Mouse (Mus musculus): ENCODE measurements around the gene Rspry1. TPM values are rescaled to one million over a fixed set of nuclear protein-coding genes. Genes with fewer than 3 reads are reported as not detected.

Gene Rspry1
- polyA plus RNA-seq, 1 experiment from 2014 or later = 47.6 TPM

DNA sequence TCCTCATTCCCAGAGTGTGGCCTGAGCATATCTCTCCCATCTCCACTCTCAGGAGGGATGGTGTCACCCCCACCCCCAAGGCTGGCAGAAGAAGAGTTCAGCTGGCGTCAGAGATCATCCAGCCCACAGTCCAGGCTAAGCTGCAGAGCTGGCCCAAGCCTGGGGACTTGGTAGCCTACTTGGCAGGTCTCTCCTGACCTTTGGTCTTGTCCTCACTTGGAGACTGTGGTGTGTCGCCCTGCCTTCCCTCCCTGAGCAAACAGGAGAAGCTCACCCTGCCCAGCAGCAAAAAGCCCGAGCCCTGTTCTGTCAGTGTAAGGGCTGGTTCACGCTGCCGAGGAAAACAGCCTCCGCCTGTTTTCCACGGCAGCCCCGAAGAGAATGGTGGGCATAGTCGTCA lies 84.2 kb downstream of the Rspry1 start:
- Histone ChIP-seq H3K36me3 (ENCODE audit: control insufficient read depth, insufficient read depth, low read length) (no peaks in the 10 kb centered on the region), H3K9ac (ENCODE audit: low read length) (no peak overlapping the region), H3K27ac (ENCODE audit: low read depth, low read length) (no peak overlapping the region), H3K4me2 (ENCODE audit: low read length) (no peak overlapping the region), H3K27me3 (replicated peaks; ENCODE audit: control insufficient read depth, insufficient read depth, low read length) (no peaks in the 10 kb centered on the region), H3K9me3 (replicated peaks; ENCODE audit: control insufficient read depth, low read length) (no peaks in the 10 kb centered on the region), H3K4me1 (ENCODE audit: control insufficient read depth, insufficient read depth, low read length) (no peaks in the 10 kb centered on the region), H3K4me3 (ENCODE audit: low read depth, low read length) (no peak overlapping the region)
- WGBS = 81% methylated on average over 9 of the region's 9 CpGs
- ATAC-seq (no peak), DNase-seq (ENCODE audit: low spot score) (no peak)

DNA sequence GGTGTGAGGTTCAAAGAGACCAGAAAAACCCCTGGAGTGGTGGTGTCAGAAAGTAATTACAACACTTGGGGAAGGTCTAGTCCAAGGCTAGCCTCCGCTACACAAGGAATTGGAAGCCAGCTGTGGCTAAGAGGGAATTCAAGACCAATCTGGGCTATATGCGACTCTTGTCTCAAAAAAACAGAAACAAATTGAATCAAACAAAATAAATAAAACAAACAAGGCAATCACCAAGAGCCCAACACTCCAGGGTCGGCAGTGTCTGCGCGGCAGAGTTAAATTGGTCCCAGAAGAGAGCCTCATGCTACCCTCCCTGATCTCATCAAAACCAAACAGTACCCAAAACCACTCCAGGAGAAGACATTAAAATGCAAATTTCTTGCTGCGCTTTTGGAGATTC lies 93.0 kb downstream of the Rspry1 start:
- H3K27me3 ChIP-seq (replicated peaks; ENCODE audit: control insufficient read depth, insufficient read depth, low read length) = peaks cover 44% of the 10 kb centered on the region
- H3K36me3 ChIP-seq (ENCODE audit: control insufficient read depth, insufficient read depth, low read length) = no peaks in the 10 kb centered on the region
- no peak for DNase-seq (ENCODE audit: low spot score)
- ATAC-seq = no peak
- no peak overlapping the region for H3K9ac ChIP-seq (ENCODE audit: low read length)
- H3K4me3 ChIP-seq (ENCODE audit: low read depth, low read length) = no peak overlapping the region
- no peak overlapping the region for H3K27ac ChIP-seq (ENCODE audit: low read depth, low read length)
- H3K9me3 ChIP-seq (replicated peaks; ENCODE audit: control insufficient read depth, low read length) = no peaks in the 10 kb centered on the region
- H3K4me1 ChIP-seq (ENCODE audit: control insufficient read depth, insufficient read depth, low read length) = peaks cover 3% of the 10 kb centered on the region
- H3K4me2 ChIP-seq (ENCODE audit: low read length) = no peak overlapping the region
- 3% methylated on average over 6 of the region's 6 CpGs for WGBS

DNA sequence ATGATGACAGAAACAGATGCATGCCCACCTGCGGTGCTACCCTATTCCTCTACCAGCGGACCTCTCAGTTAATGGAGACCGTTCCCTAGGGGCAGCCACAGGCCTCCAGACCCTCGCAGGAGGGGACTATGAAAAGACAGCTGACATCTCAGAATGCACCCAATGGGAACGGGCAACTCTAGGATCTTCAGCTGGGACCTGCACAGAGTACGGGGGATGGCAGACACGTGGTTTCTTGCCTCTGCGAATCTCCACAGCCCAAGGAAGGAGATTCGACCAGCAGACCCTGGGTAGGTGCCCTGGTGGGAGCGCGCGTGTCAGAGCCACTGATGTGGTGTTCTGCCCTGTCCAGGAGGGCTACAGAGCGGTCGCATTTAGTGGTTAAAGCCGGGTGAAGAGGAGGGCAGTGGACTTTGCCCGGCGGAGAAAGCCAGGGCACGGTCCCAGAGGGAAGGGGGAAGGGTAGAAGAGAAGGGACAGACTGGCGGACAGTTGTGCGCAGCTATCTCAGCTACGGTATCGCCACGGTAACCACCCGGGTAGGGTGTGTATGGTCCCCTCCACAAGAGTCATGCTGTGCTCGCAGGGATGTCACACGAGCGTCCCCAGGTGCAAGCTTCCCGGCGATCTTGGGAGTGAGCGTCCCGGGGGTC lies 93.7 kb downstream of the Rspry1 start:
- ATAC-seq (peak; percentile 70), DNase-seq (ENCODE audit: low spot score) (no peak)
- H3K4me3 ChIP-seq (ENCODE audit: low read depth, low read length) = peak overlapping the region; percentile 40
- peak overlapping the region; percentile 67 for H3K4me2 ChIP-seq (ENCODE audit: low read length)
- H3K27ac ChIP-seq (ENCODE audit: low read depth, low read length) = no peak overlapping the region
- peak overlapping the region; percentile 43 for H3K9ac ChIP-seq (ENCODE audit: low read length)
- peaks cover 44% of the 10 kb centered on the region for H3K27me3 ChIP-seq (replicated peaks; ENCODE audit: control insufficient read depth, insufficient read depth, low read length)
- H3K9me3 ChIP-seq (replicated peaks; ENCODE audit: control insufficient read depth, low read length) = no peaks in the 10 kb centered on the region
- no peaks in the 10 kb centered on the region for H3K36me3 ChIP-seq (ENCODE audit: control insufficient read depth, insufficient read depth, low read length)
- 1% methylated on average over 31 of the region's 31 CpGs for WGBS
- H3K4me1 ChIP-seq (ENCODE audit: control insufficient read depth, insufficient read depth, low read length) = peaks cover 3% of the 10 kb centered on the region

DNA sequence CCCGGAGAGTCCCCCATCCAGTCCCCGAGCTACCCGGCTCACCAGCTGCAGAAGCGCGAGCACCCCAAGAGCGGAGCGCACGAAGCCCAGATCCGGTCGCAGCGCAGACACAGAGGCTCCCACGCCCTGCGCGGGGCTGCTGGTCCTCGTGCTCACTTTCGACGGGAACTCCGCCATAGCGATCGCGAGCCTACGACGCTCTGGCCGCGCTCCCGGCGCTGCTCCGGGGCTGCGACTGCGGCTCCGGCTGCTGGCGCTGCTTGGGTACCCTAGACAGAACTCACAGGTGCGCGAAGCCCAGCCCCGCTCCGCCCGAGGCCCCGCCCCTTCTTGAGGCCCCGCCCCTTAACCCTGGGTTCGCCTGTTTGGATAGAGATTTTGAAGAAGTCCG lies 94.3 kb downstream of the Rspry1 start, which contains the start of gene Pllp:
Gene Pllp, minus strand, starts transcription at position 285 of the 391 bp plus-strand sequence.
- peaks cover 44% of the 10 kb centered on the region for H3K27me3 ChIP-seq (replicated peaks; ENCODE audit: control insufficient read depth, insufficient read depth, low read length)
- peak; percentile 73 for ATAC-seq

DNA sequence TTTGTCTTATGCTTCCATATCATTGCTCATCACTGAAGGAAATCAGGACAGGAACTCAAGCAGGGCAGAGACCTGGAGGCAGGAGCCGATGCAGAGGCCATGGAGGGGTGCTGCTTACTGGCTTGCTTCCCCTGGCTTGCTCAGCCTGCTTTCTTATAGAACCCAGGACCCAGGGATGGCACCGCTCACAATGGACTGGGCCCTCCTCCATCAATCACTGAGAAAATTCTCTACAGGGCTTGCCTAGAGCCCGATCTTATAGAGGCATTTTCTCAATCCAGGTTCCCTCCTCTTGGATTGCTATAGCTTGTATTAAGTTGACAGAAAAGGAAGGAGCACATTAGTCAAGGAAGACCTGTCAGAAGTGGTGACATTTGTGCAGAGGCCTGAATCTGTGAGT lies 94.8 kb downstream of the Rspry1 start:
- Histone ChIP-seq H3K4me2 (ENCODE audit: low read length) (peak overlapping the region; percentile 67), H3K27ac (ENCODE audit: low read depth, low read length) (no peak overlapping the region), H3K4me1 (ENCODE audit: control insufficient read depth, insufficient read depth, low read length) (peaks cover 3% of the 10 kb centered on the region), H3K36me3 (ENCODE audit: control insufficient read depth, insufficient read depth, low read length) (no peaks in the 10 kb centered on the region), H3K9ac (ENCODE audit: low read length) (no peak overlapping the region), H3K4me3 (ENCODE audit: low read depth, low read length) (peak overlapping the region; percentile 40; the same call in 1 of the 2 replicates), H3K27me3 (replicated peaks; ENCODE audit: control insufficient read depth, insufficient read depth, low read length) (peaks cover 44% of the 10 kb centered on the region), H3K9me3 (replicated peaks; ENCODE audit: control insufficient read depth, low read length) (no peaks in the 10 kb centered on the region)
- DNase-seq (ENCODE audit: low spot score) (no peak), ATAC-seq (no peak)
- WGBS = 54% methylated on average over 3 of the region's 3 CpGs

More for the DNA sequence above, 94.3 kb downstream of the Rspry1 start, which contains the start of gene Pllp:
- H3K4me1 ChIP-seq (ENCODE audit: control insufficient read depth, insufficient read depth, low read length) = peaks cover 3% of the 10 kb centered on the region
- H3K36me3 ChIP-seq (ENCODE audit: control insufficient read depth, insufficient read depth, low read length) = no peaks in the 10 kb centered on the region
- no peak within 1 kb of the TSS for H3K27ac ChIP-seq (ENCODE audit: low read depth, low read length)
- peak within 1 kb of the TSS; percentile 40 for H3K4me3 ChIP-seq (ENCODE audit: low read depth, low read length)
- no peaks in the 10 kb centered on the region for H3K9me3 ChIP-seq (replicated peaks; ENCODE audit: control insufficient read depth, low read length)
- peak within 1 kb of the TSS; percentile 67 for H3K4me2 ChIP-seq (ENCODE audit: low read length)
- H3K9ac ChIP-seq (ENCODE audit: low read length) = peak within 1 kb of the TSS; percentile 43
- peak; percentile 72 for DNase-seq (ENCODE audit: low spot score)
- WGBS = under 1% methylated on average over 41 of the region's 41 CpGs

DNA sequence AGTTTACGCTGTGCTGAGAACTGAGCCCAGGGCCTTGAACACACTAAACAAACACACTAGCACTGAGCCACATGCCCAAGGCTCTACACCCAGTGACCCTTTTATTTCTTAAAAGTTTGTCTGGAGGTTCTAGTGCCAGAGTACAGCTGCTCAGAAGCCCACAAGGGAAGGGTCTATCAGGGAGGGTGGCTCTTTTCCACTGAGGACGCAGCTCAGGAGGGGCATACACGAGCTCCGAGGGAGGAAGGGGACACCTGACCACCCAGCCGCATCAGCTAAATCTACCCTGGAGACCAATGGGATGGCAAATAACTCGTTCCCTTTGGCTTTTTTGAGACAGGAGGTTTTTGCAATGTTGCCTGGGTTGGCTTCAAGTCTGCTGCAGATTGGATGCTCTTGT lies 96.2 kb downstream of the Rspry1 start:
- no peak for DNase-seq (ENCODE audit: low spot score)

DNA sequence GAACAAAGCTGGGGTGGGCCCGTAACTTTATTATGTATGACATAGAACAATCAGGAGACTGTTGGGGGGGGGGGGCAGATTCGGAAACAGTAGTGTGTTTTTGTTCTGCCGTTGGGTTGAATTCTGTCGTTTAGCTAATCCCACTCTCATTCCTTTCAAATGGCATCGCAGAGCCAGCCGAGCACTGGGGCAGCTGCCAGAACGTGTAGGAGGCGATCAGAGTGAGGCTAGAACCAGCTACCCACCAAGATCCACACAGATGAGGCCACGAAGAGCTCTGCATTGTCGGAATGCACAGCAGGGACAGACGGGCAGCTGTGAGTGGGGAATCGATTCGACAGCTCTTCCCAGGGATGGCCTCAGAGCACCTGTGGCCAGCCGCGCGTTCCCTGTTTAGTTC lies 97.6 kb downstream of the Rspry1 start:
- Histone ChIP-seq H3K27me3 (replicated peaks; ENCODE audit: control insufficient read depth, insufficient read depth, low read length) (peaks cover 33% of the 10 kb centered on the region), H3K9me3 (replicated peaks; ENCODE audit: control insufficient read depth, low read length) (no peaks in the 10 kb centered on the region), H3K9ac (ENCODE audit: low read length) (no peak overlapping the region), H3K4me2 (ENCODE audit: low read length) (no peak overlapping the region), H3K4me1 (ENCODE audit: control insufficient read depth, insufficient read depth, low read length) (peaks cover 3% of the 10 kb centered on the region), H3K4me3 (ENCODE audit: low read depth, low read length) (no peak overlapping the region), H3K27ac (ENCODE audit: low read depth, low read length) (no peak overlapping the region), H3K36me3 (ENCODE audit: control insufficient read depth, insufficient read depth, low read length) (no peaks in the 10 kb centered on the region)
- DNase-seq (ENCODE audit: low spot score) (no peak), ATAC-seq (no peak)
- 59% methylated on average over 16 of the region's 16 CpGs for WGBS

More for the DNA sequence above, 96.2 kb downstream of the Rspry1 start:
- Histone ChIP-seq H3K9me3 (replicated peaks; ENCODE audit: control insufficient read depth, low read length) (no peaks in the 10 kb centered on the region), H3K9ac (ENCODE audit: low read length) (no peak overlapping the region), H3K4me1 (ENCODE audit: control insufficient read depth, insufficient read depth, low read length) (peaks cover 3% of the 10 kb centered on the region), H3K4me2 (ENCODE audit: low read length) (no peak overlapping the region), H3K36me3 (ENCODE audit: control insufficient read depth, insufficient read depth, low read length) (no peaks in the 10 kb centered on the region), H3K27me3 (replicated peaks; ENCODE audit: control insufficient read depth, insufficient read depth, low read length) (peaks cover 44% of the 10 kb centered on the region), H3K4me3 (ENCODE audit: low read depth, low read length) (no peak overlapping the region), H3K27ac (ENCODE audit: low read depth, low read length) (no peak overlapping the region)
- 86% methylated on average over 6 of the region's 6 CpGs for WGBS
- no peak for ATAC-seq

DNA sequence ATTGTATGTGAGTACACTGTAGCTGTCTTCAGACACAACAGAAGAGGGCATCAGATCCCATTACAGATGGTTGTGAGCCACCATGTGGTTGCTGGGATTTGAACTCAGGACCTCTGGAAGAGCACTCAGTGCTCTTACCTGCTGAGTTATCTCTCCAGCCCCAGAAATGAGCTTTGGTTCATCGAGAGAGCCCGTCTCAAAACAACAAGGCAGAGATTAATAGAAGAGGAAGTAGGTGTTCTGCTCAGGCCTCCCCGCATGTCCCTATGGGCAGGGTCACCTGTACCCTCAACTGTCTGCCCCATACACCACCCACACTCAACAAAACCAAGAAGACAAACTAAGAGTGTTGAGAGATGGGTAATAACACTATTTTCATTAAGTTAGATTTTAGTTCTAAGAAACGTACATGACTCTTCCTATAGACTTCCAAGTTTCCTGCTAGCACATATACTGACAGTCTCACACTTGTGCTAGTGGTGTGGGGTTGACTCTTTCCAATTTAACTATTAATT lies 98.7 kb downstream of the Rspry1 start:
- no peak overlapping the region for H3K27ac ChIP-seq (ENCODE audit: low read depth, low read length)
- H3K4me3 ChIP-seq (ENCODE audit: low read depth, low read length) = no peak overlapping the region
- H3K36me3 ChIP-seq (ENCODE audit: control insufficient read depth, insufficient read depth, low read length) = no peaks in the 10 kb centered on the region
- WGBS = 89% methylated on average over 4 of the region's 4 CpGs
- peaks cover 22% of the 10 kb centered on the region for H3K27me3 ChIP-seq (replicated peaks; ENCODE audit: control insufficient read depth, insufficient read depth, low read length)
- no peak for DNase-seq (ENCODE audit: low spot score)
- no peak for ATAC-seq
- no peak overlapping the region for H3K9ac ChIP-seq (ENCODE audit: low read length)
- H3K9me3 ChIP-seq (replicated peaks; ENCODE audit: control insufficient read depth, low read length) = no peaks in the 10 kb centered on the region
- no peak overlapping the region for H3K4me2 ChIP-seq (ENCODE audit: low read length)
- H3K4me1 ChIP-seq (ENCODE audit: control insufficient read depth, insufficient read depth, low read length) = peaks cover 3% of the 10 kb centered on the region

DNA sequence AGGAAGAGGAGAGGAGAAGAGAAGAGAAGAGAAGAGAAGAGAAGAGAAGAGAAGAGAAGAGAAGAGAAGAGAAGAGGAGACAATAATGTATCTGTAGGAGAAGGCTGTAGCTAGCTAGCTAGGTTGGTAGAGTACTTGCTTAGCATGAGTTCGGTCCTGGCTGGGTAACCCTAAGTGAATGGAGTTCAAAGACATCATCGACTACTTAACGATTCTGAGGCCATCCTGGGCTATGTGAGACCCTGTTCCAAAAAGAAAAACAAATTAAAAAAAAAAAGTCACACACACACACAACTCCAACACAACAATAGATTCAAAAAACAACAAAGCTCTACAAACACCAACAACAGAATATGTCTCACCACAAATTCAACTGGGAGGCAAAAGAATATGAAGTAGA lies 100.4 kb downstream of the Rspry1 start:
- Histone ChIP-seq H3K27ac (ENCODE audit: low read depth, low read length) (no peak overlapping the region), H3K27me3 (replicated peaks; ENCODE audit: control insufficient read depth, insufficient read depth, low read length) (peaks cover 5% of the 10 kb centered on the region), H3K9ac (ENCODE audit: low read length) (no peak overlapping the region), H3K9me3 (replicated peaks; ENCODE audit: control insufficient read depth, low read length) (no peaks in the 10 kb centered on the region), H3K36me3 (ENCODE audit: control insufficient read depth, insufficient read depth, low read length) (no peaks in the 10 kb centered on the region), H3K4me1 (ENCODE audit: control insufficient read depth, insufficient read depth, low read length) (no peaks in the 10 kb centered on the region), H3K4me2 (ENCODE audit: low read length) (no peak overlapping the region; the same call in 1 of the 2 replicates), H3K4me3 (ENCODE audit: low read depth, low read length) (no peak overlapping the region)
- ATAC-seq (no peak), DNase-seq (ENCODE audit: low spot score) (no peak)
- 70% methylated on average over 3 of the region's 3 CpGs for WGBS

Data from forebrain, embryonic 14.5 days (tissue).